Mouse (Mus musculus) left cerebral cortex, postnatal 4 days (tissue): ENCODE measurements around the gene Aktip. TPM values are rescaled to one million over a fixed set of nuclear protein-coding genes. Genes with fewer than 3 reads are reported as not detected.
A peak's percentile ranks its signal among the peaks of the same experiment; 100 is the strongest.

Experiments
- DNase-seq: peaks from one replicate; pipeline ENCODE4 v3.0.0-alpha.2; 2022
- intact Hi-C: fragments of 180-260 bp; cut with DNase I; formaldehyde crosslinking; loops from one replicate; pipeline ENCODE4 v1.15.1; 2025
- total RNA-seq, 2 experiments: library from RNA; stranded (reverse); gene quantifications; 2 replicates each; pipeline ENCODE4 v1.2.3; 2021

The Aktip gene
- total RNA-seq, 2 experiments from 2014 or later = 73.7 to 78.2 TPM

GRCm38 (mm10) chr8:91194081-91194480, 5.7 kb downstream of the Aktip start:
- intact Hi-C loops = loop anchor here (10.0 kb wide), 1 partner anchor 1161 kb away; the partner anchor contains the start of gene Irx5
- DNase-seq = peak; percentile 57

- intact Hi-C loops = loop anchor here (10.0 kb wide), 1 partner anchor 1162 kb away; the partner anchor contains the start of gene Irx5
These were observed 6.8 kb downstream of the Aktip start for GRCm38 (mm10) chr8:91192941-91193340.

GRCm38 (mm10) chr8:91190816-91191340, 8.9 kb downstream of the Aktip start:
- DNase-seq = peak; percentile 65
- intact Hi-C loops = loop anchor here (10.0 kb wide), 1 partner anchor 1164 kb away; the partner anchor contains the start of gene Irx5

More at GRCm38 (mm10) chr8:91192941-91193340, 6.8 kb downstream of the Aktip start:
- DNase-seq = no peak

GRCm38 (mm10) chr8:91188152-91188551, 11.6 kb downstream of the Aktip start:
- intact Hi-C loops = no loop called here
- DNase-seq = no peak

- intact Hi-C loops = no loop called here
These were observed 13.4 kb downstream of the Aktip start for GRCm38 (mm10) chr8:91186372-91186771.

GRCm38 (mm10) chr8:91177708-91178107, 22.1 kb downstream of the Aktip start:
- intact Hi-C loops = no loop called here
- DNase-seq = no peak

More at GRCm38 (mm10) chr8:91186372-91186771, 13.4 kb downstream of the Aktip start:
- no peak for DNase-seq

DNA sequence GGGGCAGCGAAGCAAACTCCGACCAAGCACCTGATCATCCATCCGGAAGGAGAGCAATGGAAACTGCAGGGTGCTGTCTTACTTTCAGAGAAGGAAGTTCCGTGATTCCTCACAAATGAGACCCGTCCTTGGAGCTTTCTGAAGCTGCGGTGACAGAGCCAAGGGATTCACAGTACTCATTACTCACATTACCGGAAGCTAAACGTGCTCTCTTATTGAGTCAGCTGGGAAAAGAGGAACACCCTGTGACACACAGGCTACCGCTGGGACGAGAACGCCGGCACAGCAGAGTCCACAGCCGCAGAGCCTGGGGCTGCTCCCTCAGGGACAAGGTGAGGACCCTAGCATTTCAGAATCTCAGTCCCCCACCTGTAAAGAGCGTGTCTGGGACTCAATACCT, 23.6 kb downstream of the Aktip start:
- intact Hi-C loops = no loop called here
- no peak for DNase-seq

DNA sequence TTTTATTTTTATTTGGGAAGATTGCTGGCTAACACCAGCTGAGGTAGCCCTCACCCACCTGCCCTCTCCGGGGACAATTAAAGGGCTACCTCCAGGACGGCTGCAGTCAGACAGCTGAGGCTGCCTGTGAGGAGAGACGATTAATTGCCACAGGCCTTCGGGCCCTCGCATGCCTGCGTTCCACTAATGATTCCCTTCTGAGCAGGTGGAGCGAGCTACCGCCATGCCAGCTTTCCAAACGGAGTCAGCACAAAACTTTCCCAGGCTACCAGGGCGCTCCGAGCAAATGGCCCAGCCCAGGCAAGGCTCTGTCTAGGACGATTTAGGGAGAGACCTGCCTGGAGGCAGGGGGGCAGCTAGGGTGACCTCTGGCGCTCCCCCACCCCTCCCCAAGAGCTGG, 28.2 kb downstream of the Aktip start:
- intact Hi-C loops = no loop called here
- no peak for DNase-seq

- intact Hi-C loops = no loop called here
- no peak for DNase-seq
These were observed 28.9 kb downstream of the Aktip start for GRCm38 (mm10) chr8:91170914-91171313.

- intact Hi-C loops = no loop called here
These were observed 29.6 kb downstream of the Aktip start for GRCm38 (mm10) chr8:91170152-91170551.

GRCm38 (mm10) chr8:91159959-91160800, 39.6 kb downstream of the Aktip start:
- no peak for DNase-seq
- intact Hi-C loops = no loop called here

More at GRCm38 (mm10) chr8:91170152-91170551, 29.6 kb downstream of the Aktip start:
- no peak for DNase-seq

- no peak for DNase-seq
- intact Hi-C loops = no loop called here
These were observed 41.2 kb downstream of the Aktip start for GRCm38 (mm10) chr8:91158617-91159016.

DNA sequence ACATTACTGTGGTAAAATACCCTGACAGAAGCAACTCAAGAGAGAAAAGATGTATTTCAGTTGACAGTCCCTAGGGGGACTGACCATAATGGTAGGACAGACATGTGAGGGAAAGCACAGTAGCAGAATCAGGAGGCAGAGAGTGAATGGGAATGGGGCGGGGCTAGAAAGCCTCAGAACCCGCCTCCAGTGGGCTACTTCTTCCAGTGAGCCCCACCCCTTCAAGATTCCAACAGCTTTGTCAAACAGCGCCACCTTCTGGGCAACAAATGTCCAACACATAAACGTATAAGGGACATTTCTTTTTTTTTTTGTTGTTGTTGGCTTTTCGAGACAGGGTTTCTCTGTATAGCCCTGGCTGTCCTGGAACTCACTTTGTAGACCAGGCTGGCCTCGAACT, 45.2 kb downstream of the Aktip start:
- DNase-seq = no peak
- intact Hi-C loops = no loop called here

DNA sequence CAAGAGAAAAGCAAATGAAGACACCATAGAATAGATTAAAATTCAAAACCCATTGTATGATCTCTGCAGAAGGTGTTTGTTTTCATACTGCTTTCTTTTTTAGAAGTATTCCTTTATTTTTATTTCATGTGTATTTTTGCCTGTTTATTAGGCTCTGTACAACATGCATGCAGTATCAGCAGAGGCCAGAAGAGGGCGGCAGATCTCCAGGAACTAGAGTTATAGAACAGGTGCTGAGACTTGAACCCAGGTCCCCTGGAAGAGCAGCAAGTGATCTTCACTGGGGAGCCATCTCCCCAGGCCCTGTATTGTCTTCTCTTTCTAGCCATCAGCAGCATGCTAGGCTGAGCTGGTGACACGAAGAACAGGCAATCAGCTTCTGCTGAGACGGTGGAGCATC, 45.9 kb downstream of the Aktip start:
- intact Hi-C loops = no loop called here

DNA sequence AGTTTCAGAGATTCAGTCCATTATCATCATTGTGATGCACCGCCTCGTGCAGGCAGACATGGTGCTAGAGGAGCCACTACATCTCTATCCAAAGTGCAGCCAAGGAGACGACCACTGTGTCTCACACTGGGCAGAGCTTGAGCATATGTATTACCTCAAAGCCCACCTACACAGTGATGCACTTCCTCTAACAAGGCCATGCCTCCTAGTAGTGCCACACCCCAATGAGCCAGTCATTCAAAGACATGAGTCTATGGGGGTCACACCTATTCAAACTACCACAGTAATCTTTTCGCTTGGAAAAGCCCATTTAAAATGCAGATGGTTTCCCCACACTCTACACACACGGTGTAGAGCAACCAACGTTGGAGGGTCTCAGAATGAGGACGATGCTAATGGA, 48.2 kb downstream of the Aktip start:
- intact Hi-C loops = no loop called here

More for the DNA sequence above, 45.9 kb downstream of the Aktip start:
- DNase-seq = no peak

DNA sequence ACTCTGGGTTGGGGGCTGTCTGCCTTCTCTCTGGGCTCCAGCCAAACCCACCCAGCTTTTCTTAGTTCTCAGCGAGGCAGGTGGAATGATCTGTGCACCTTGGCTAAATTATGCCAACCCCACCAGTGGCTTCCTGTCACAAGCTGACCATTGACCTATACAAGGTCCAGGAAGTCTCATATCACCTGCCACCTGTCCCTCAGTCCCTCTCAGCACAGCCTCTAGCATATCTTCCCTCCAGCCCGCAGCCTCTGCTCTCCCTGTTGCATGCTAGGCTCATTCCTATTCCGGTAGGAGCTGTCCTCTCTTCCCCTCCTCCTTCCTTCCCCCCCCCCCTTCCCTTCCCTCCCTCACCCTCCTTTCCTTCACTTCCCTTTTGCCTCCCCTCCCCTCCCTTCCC, 50.5 kb downstream of the Aktip start:
- DNase-seq = no peak
- intact Hi-C loops = no loop called here

More for the DNA sequence above, 48.2 kb downstream of the Aktip start:
- no peak for DNase-seq

- intact Hi-C loops = no loop called here
- peak; percentile 16 for DNase-seq
These were observed 51.1 kb downstream of the Aktip start for GRCm38 (mm10) chr8:91148643-91149178.

- DNase-seq = peak; percentile 31
- intact Hi-C loops = no loop called here
These were observed 52.1 kb downstream of the Aktip start for GRCm38 (mm10) chr8:91147715-91148114.

GRCm38 (mm10) chr8:91140828-91141227, 58.9 kb downstream of the Aktip start:
- no peak for DNase-seq
- intact Hi-C loops = no loop called here

GRCm38 (mm10) chr8:91135308-91136181, 64.2 kb downstream of the Aktip start:
- intact Hi-C loops = no loop called here

DNA sequence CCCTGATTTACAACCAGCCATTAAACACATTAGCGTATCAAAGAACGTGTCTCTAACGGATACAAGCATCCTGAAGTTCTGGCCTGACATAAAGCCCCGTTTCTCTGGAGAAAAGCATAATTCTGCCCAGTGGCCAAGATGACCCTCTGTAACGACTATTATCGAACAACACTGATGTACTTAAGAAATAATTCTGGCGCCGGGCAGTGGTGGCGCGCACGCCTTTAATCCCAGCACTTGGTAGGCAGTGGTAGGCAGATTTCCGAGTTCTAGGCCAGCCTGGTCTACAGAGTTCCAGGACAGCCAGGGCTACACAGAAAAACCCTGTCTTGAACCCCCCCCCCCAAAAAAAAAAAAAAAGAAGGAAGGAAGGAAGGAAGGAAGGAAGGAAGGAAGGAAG, 65.1 kb downstream of the Aktip start:
- DNase-seq = no peak
- intact Hi-C loops = no loop called here

More at GRCm38 (mm10) chr8:91135308-91136181, 64.2 kb downstream of the Aktip start:
- DNase-seq = no peak
